Mouse (Mus musculus): ENCODE measurements around the gene Ebf1. TPM values are rescaled to one million over a fixed set of nuclear protein-coding genes. Genes with fewer than 3 reads are reported as not detected.

The Ebf1 gene
- polyA plus RNA-seq, 1 experiment from 2014 or later: 54.5 TPM

- Histone ChIP-seq H3K4me2 (ENCODE audit: low read depth, low read length) (no peak overlapping the region), H3K36me3 (ENCODE audit: control insufficient read depth, insufficient read depth, low read length) (no peaks in the 10 kb centered on the region), H3K4me3 (ENCODE audit: low read depth, low read length) (no peak overlapping the region), H3K4me1 (ENCODE audit: control insufficient read depth, insufficient read depth, low read length) (no peaks in the 10 kb centered on the region), H3K27ac (replicated peaks; ENCODE audit: low read depth, low read length) (no peak overlapping the region), H3K9ac (ENCODE audit: low read depth, low read length) (no peak overlapping the region), H3K9me3 (ENCODE audit: control insufficient read depth, low read length) (no peaks in the 10 kb centered on the region), H3K27me3 (replicated peaks; ENCODE audit: control insufficient read depth, insufficient read depth, low read length) (no peaks in the 10 kb centered on the region)
- DNase-seq (ENCODE audit: low spot score) (no peak), ATAC-seq (ENCODE audit: low read depth) (no peak)
- 56% methylated on average over 3 of the region's 3 CpGs for WGBS
Observed at GRCm38 (mm10) chr11:44949140-44949539, 332.0 kb downstream of the Ebf1 start.

DNA sequence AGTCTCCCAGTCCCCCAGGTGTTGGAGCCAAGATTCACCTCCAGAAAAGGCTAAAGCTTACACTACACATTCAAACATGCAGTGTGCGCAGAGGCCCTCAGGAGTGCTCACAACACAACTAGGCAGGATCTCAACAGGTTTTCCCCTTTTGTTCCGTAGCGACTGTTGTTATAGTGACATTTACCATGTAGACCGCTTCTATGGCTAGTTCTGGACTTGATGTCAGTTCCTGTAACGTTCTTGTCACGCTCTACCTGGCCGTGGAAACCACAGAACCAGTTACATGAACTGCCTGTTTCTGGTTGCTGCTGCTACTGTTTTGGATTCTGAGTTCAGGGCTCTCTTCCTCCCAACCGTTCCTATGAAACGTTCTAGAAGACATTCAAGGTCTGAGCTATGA, 333.2 kb downstream of the Ebf1 start:
- no peak overlapping the region for H3K4me3 ChIP-seq (ENCODE audit: low read depth, low read length)
- ATAC-seq (ENCODE audit: low read depth) (no peak), DNase-seq (ENCODE audit: low spot score) (no peak)
- H3K27me3 ChIP-seq (replicated peaks; ENCODE audit: control insufficient read depth, insufficient read depth, low read length): no peaks in the 10 kb centered on the region
- H3K4me2 ChIP-seq (ENCODE audit: low read depth, low read length): no peak overlapping the region
- no peaks in the 10 kb centered on the region for H3K4me1 ChIP-seq (ENCODE audit: control insufficient read depth, insufficient read depth, low read length)
- WGBS: 89% methylated on average over 9 of the region's 9 CpGs
- no peak overlapping the region for H3K9ac ChIP-seq (ENCODE audit: low read depth, low read length)
- H3K27ac ChIP-seq (replicated peaks; ENCODE audit: low read depth, low read length): no peak overlapping the region
- H3K9me3 ChIP-seq (ENCODE audit: control insufficient read depth, low read length): no peaks in the 10 kb centered on the region
- no peaks in the 10 kb centered on the region for H3K36me3 ChIP-seq (ENCODE audit: control insufficient read depth, insufficient read depth, low read length)

GRCm38 (mm10) chr11:44951506-44951905, 334.4 kb downstream of the Ebf1 start:
- Histone ChIP-seq H3K27ac (replicated peaks; ENCODE audit: low read depth, low read length) (no peak overlapping the region), H3K4me2 (ENCODE audit: low read depth, low read length) (no peak overlapping the region), H3K4me3 (ENCODE audit: low read depth, low read length) (no peak overlapping the region), H3K36me3 (ENCODE audit: control insufficient read depth, insufficient read depth, low read length) (no peaks in the 10 kb centered on the region), H3K4me1 (ENCODE audit: control insufficient read depth, insufficient read depth, low read length) (no peaks in the 10 kb centered on the region), H3K9me3 (ENCODE audit: control insufficient read depth, low read length) (no peaks in the 10 kb centered on the region), H3K27me3 (replicated peaks; ENCODE audit: control insufficient read depth, insufficient read depth, low read length) (no peaks in the 10 kb centered on the region), H3K9ac (ENCODE audit: low read depth, low read length) (no peak overlapping the region)
- 93% methylated on average over 4 of the region's 4 CpGs for WGBS
- ATAC-seq (ENCODE audit: low read depth) (no peak), DNase-seq (ENCODE audit: low spot score) (no peak)

DNA sequence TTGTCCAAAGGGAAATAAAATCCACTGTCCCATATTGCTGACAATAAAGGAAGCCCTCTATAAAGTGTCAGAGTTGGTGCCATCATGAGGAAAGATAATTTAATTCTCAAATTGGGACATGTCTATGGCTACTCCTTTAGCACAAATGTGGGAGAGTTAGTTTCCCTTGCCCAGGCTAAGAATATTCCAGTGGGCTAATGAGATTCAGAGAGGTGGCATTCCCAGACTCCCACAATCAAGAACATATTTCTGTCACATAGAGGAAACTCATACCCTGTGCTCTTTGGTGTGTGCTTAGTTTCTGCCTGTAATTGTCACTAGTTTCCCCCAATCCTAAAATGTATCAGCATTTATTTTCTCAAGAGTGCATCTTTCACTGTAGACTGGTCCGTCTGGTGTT, 336.2 kb downstream of the Ebf1 start:
- Histone ChIP-seq H3K27me3 (replicated peaks; ENCODE audit: control insufficient read depth, insufficient read depth, low read length) (no peaks in the 10 kb centered on the region), H3K9ac (ENCODE audit: low read depth, low read length) (no peak overlapping the region), H3K27ac (replicated peaks; ENCODE audit: low read depth, low read length) (no peak overlapping the region), H3K9me3 (ENCODE audit: control insufficient read depth, low read length) (no peaks in the 10 kb centered on the region), H3K4me3 (ENCODE audit: low read depth, low read length) (no peak overlapping the region), H3K4me1 (ENCODE audit: control insufficient read depth, insufficient read depth, low read length) (no peaks in the 10 kb centered on the region), H3K36me3 (ENCODE audit: control insufficient read depth, insufficient read depth, low read length) (no peaks in the 10 kb centered on the region), H3K4me2 (ENCODE audit: low read depth, low read length) (no peak overlapping the region)
- no peak for DNase-seq (ENCODE audit: low spot score)
- no peak for ATAC-seq (ENCODE audit: low read depth)
- WGBS: 57% methylated on average over 1 of the region's 1 CpGs

DNA sequence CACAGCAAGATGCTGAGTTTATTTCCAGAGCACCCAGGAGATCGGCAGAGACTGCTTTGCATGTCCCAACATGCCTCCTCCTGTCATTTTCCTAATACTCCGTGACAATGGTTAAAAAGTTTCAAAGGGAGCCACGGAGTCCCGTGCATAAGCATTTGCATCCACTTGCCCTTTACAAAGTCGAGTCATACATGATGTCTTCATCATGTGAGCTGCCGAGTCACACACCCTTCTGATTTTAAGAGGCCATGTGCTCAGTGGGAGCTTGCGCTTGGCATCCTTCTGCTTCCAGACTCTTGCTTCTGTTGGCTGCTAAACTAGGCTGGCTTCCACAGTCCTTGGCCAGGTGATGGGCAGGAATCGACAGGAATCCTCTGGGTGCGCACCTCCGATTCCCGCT, 336.7 kb downstream of the Ebf1 start:
- Histone ChIP-seq H3K36me3 (ENCODE audit: control insufficient read depth, insufficient read depth, low read length) (no peaks in the 10 kb centered on the region), H3K9ac (ENCODE audit: low read depth, low read length) (no peak overlapping the region), H3K9me3 (ENCODE audit: control insufficient read depth, low read length) (no peaks in the 10 kb centered on the region), H3K27ac (replicated peaks; ENCODE audit: low read depth, low read length) (no peak overlapping the region), H3K27me3 (replicated peaks; ENCODE audit: control insufficient read depth, insufficient read depth, low read length) (no peaks in the 10 kb centered on the region), H3K4me3 (ENCODE audit: low read depth, low read length) (no peak overlapping the region), H3K4me1 (ENCODE audit: control insufficient read depth, insufficient read depth, low read length) (no peaks in the 10 kb centered on the region), H3K4me2 (ENCODE audit: low read depth, low read length) (no peak overlapping the region)
- ATAC-seq (ENCODE audit: low read depth): no peak
- DNase-seq (ENCODE audit: low spot score): no peak
- 70% methylated on average over 11 of the region's 11 CpGs for WGBS

- Histone ChIP-seq H3K9me3 (ENCODE audit: control insufficient read depth, low read length) (no peaks in the 10 kb centered on the region), H3K27ac (replicated peaks; ENCODE audit: low read depth, low read length) (no peak overlapping the region), H3K4me2 (ENCODE audit: low read depth, low read length) (no peak overlapping the region), H3K36me3 (ENCODE audit: control insufficient read depth, insufficient read depth, low read length) (no peaks in the 10 kb centered on the region), H3K27me3 (replicated peaks; ENCODE audit: control insufficient read depth, insufficient read depth, low read length) (no peaks in the 10 kb centered on the region), H3K4me3 (ENCODE audit: low read depth, low read length) (no peak overlapping the region), H3K4me1 (ENCODE audit: control insufficient read depth, insufficient read depth, low read length) (no peaks in the 10 kb centered on the region), H3K9ac (ENCODE audit: low read depth, low read length) (no peak overlapping the region)
- WGBS: 87% methylated on average over 7 of the region's 7 CpGs
- no peak for DNase-seq (ENCODE audit: low spot score)
- ATAC-seq (ENCODE audit: low read depth): no peak
Observed at GRCm38 (mm10) chr11:44954362-44954761, 337.2 kb downstream of the Ebf1 start.

DNA sequence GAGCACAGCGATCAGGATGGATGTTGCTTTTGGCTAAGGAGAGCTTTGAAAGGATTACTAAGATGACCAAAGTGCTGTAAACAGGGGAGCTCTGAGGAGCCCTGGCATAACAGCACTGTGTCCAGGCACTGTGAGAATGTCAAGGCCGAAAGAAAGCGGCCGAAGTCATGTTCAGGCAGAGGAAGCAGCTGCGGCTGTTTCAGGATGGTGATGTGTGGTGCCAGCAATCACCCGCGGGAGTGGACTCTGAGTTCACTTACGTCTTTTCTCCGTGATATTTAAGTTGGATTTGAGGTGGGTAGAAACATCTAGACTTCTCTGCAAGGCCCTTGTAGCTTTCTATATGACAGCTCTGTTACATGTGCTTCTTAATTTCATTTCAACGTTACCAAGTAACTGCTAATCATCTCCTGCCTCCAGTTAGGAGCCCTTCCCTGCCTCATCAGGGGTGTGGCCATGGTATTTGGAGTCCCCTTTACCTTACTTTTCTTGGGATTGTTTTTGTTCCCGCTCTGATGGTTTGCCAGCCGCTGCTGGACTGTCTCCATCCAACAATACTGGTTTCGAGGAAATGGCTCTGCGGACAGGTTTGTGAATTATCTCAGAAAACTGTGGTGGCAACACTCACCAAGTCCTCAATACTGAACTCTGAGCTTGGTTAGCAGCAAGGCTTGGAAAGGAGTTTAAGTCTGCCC, 345.8 kb downstream of the Ebf1 start:
- Histone ChIP-seq H3K9ac (ENCODE audit: low read depth, low read length) (no peak overlapping the region; the same call in 1 of the 2 replicates), H3K27me3 (replicated peaks; ENCODE audit: control insufficient read depth, insufficient read depth, low read length) (no peaks in the 10 kb centered on the region), H3K4me2 (ENCODE audit: low read depth, low read length) (no peak overlapping the region), H3K9me3 (ENCODE audit: control insufficient read depth, low read length) (no peaks in the 10 kb centered on the region), H3K36me3 (ENCODE audit: control insufficient read depth, insufficient read depth, low read length) (no peaks in the 10 kb centered on the region), H3K4me1 (ENCODE audit: control insufficient read depth, insufficient read depth, low read length) (peaks cover 5% of the 10 kb centered on the region; the same call in 1 of the 2 replicates), H3K27ac (replicated peaks; ENCODE audit: low read depth, low read length) (no peak overlapping the region), H3K4me3 (ENCODE audit: low read depth, low read length) (no peak overlapping the region)
- ATAC-seq (ENCODE audit: low read depth) (no peak), DNase-seq (ENCODE audit: low spot score) (no peak)
- WGBS: 74% methylated on average over 14 of the region's 14 CpGs

GRCm38 (mm10) chr11:44969011-44969410, 351.9 kb downstream of the Ebf1 start:
- no peak overlapping the region for H3K4me2 ChIP-seq (ENCODE audit: low read depth, low read length)
- H3K27ac ChIP-seq (replicated peaks; ENCODE audit: low read depth, low read length): no peak overlapping the region
- no peaks in the 10 kb centered on the region for H3K9me3 ChIP-seq (ENCODE audit: control insufficient read depth, low read length)
- no peak for DNase-seq (ENCODE audit: low spot score)
- no peak for ATAC-seq (ENCODE audit: low read depth)
- no peaks in the 10 kb centered on the region for H3K27me3 ChIP-seq (replicated peaks; ENCODE audit: control insufficient read depth, insufficient read depth, low read length)
- 51% methylated on average over 4 of the region's 4 CpGs for WGBS
- no peak overlapping the region for H3K9ac ChIP-seq (ENCODE audit: low read depth, low read length)
- no peaks in the 10 kb centered on the region for H3K36me3 ChIP-seq (ENCODE audit: control insufficient read depth, insufficient read depth, low read length)
- no peaks in the 10 kb centered on the region for H3K4me1 ChIP-seq (ENCODE audit: control insufficient read depth, insufficient read depth, low read length)
- no peak overlapping the region for H3K4me3 ChIP-seq (ENCODE audit: low read depth, low read length)

DNA sequence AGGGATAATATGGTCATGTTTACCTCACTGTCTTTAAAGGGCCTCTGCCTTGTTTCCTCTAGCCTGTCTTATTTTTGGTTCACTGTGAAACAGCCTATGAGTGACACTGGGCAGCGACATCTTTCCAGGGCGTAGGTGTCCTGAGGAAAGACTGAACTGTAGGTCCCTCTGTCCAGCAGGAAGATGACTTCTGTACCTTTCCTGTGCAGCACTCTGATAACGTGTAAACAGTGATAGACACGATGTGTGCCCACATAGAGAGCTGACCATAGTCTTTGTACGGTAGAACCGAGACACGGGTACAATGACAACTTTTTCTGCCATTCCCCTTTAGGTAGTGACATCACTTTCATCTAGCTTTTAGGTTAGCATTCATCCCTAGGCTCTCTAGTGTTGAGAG, 357.2 kb downstream of the Ebf1 start:
- Histone ChIP-seq H3K27me3 (replicated peaks; ENCODE audit: control insufficient read depth, insufficient read depth, low read length) (no peaks in the 10 kb centered on the region), H3K27ac (replicated peaks; ENCODE audit: low read depth, low read length) (no peak overlapping the region), H3K4me1 (ENCODE audit: control insufficient read depth, insufficient read depth, low read length) (peaks cover 28% of the 10 kb centered on the region; the same call in 1 of the 2 replicates), H3K9me3 (ENCODE audit: control insufficient read depth, low read length) (no peaks in the 10 kb centered on the region), H3K4me3 (ENCODE audit: low read depth, low read length) (no peak overlapping the region), H3K9ac (ENCODE audit: low read depth, low read length) (no peak overlapping the region), H3K36me3 (ENCODE audit: control insufficient read depth, insufficient read depth, low read length) (no peaks in the 10 kb centered on the region), H3K4me2 (ENCODE audit: low read depth, low read length) (no peak overlapping the region)
- ATAC-seq (ENCODE audit: low read depth): no peak
- no peak for DNase-seq (ENCODE audit: low spot score)
- WGBS: 91% methylated on average over 7 of the region's 7 CpGs
